Mouse (Mus musculus): ENCODE data around the gene Heyl. TPM values are rescaled to one million over a fixed set of nuclear protein-coding genes. Genes with fewer than 3 reads are reported as not detected.

Gene Heyl
- total and polyA plus RNA-seq, 3 experiments: not detected

DNA sequence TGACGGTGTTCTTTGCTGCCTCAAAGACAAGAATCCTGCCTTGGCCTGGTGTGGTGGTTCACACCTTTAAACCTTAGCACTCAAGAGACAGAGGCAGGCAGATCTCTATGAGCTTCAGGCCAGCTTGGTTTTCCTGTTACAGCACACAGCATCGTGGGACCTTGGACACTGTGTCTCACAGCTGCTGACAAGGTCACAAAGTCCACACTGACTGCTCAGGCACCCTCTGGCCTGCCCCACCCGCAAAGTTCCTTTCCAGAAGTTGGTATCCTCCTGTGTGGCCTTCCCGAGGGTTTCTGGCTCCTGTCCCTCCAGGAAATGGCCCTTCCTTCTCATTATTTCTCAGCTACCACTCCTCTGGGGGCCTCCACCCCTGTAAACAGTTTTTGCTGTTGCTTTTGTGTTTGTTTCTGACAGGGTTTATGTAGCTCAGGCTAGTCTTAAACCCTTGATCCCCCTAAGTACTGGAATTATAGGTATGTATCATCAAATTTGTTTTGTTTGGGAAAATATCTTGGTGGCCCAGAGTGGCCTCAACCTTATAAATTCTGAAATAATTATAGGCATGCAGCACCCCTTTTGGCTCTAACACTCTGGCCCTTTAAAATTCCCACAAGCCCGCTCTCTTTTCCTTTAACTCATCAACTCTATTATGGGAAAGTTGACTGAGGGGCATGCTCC lies 28.5 kb downstream of the Heyl start, which contains the start of gene Pabpc4:
TSS of gene Pabpc4 (plus strand) at position 631 of the 681 bp plus-strand sequence.
- no peaks in the 10 kb centered on the region for H3K36me3 ChIP-seq (ENCODE audit: control insufficient read depth in 1 of 2, insufficient read depth in 2 of 2, low read length in 2 of 2)
- H3K4me3 ChIP-seq (ENCODE audit: control insufficient read depth in 1 of 2, insufficient read depth in 1 of 2, low read depth in 2 of 2, low read length in 2 of 2): no peak within 1 kb of the TSS
- no peak within 1 kb of the TSS for H3K9ac ChIP-seq (ENCODE audit: control insufficient read depth, low read depth, low read length, poor library complexity, severe bottlenecking)
- H3K79me2 ChIP-seq (ENCODE audit: control insufficient read depth, insufficient read depth, low read length, poor library complexity): no peaks in the 10 kb centered on the region
- no peaks in the 10 kb centered on the region for H3K9me3 ChIP-seq (replicated peaks; ENCODE audit: insufficient read depth, low read length)
- DNase-seq (ENCODE audit: low read depth, low spot score): no peak
- TF ChIP-seq MAX (IDR thresholded peaks at IDR 0.05; ENCODE audit: low read length): no peak
- H3K27ac ChIP-seq (ENCODE audit: control insufficient read depth, low read depth, low read length): no peak within 1 kb of the TSS
- peaks cover 18 to 21% of the 10 kb centered on the region in 2 experiments for H3K27me3 ChIP-seq (ENCODE audit: control insufficient read depth in 1 of 2, insufficient read depth in 2 of 2, low read length in 2 of 2)
- no peaks in the 10 kb centered on the region; a peak in 1 of 4 replicates for H3K4me1 ChIP-seq (ENCODE audit: control insufficient read depth in 1 of 2, insufficient read depth in 2 of 2, low read length in 2 of 2)

DNA sequence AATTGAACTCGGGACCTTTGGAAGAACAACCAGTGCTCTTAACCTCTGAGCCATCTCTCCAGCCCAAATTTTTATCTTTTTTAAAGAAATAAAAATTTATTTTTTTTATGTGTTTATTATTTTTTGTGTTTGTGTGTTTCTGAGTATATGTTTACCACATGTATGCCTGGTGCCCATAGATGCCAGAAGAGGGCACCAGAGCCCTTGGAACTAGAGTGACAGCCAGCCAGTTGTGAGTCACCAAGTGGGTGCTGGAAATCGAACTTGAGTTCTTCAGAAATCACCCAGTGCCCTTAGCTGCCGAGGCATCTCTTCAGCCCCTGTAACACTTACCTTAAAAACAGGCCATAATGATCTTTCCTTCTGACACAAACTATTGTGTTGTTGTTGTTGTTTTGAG lies 37.7 kb downstream of the Heyl start:
- H3K9me3 ChIP-seq (replicated peaks; ENCODE audit: insufficient read depth, low read length): no peaks in the 10 kb centered on the region

DNA sequence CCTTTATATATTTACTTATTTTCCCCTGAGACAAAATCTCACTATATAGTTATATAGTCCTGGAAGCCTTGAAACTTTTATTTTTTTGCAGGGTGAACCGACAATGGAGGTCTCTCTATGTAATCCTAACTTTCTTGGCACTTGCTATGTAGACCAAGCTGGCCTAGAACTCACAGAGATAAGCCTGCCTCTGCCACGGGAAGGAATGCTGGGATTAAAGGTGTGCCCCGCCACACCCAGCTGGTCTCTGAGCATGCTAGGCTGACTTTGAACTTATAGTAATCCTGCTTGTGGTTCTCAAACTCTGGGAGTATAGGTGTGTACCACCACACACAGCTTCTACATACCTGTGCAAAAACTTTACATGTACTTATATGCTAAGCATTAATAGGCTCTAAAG lies 46.8 kb downstream of the Heyl start:
- TF ChIP-seq KAT2A (conservative IDR thresholded peaks at IDR 0.05; ENCODE audit: low read depth, low read length) (no peak), ELF1 (IDR thresholded peaks at IDR 0.05; ENCODE audit: low read depth, low read length) (no peak), E2F4 (IDR thresholded peaks at IDR 0.05; ENCODE audit: borderline replicate concordance, low read depth, low read length) (no peak), CHD1 (IDR thresholded peaks at IDR 0.05; ENCODE audit: low read depth, low read length) (no peak), ZKSCAN1 (IDR thresholded peaks at IDR 0.05; ENCODE audit: low read depth, low read length) (no peak), MYC (IDR thresholded peaks at IDR 0.05; ENCODE audit: low read depth, low read length) (no peak), ZMIZ1 (IDR thresholded peaks at IDR 0.05; ENCODE audit: low read depth, low read length) (no peak), UBTF (IDR thresholded peaks at IDR 0.05; ENCODE audit: borderline replicate concordance, insufficient read depth, low read depth, low read length) (no peak), POLR2A (IDR thresholded peaks at IDR 0.05; ENCODE audit: control insufficient read depth in 1 of 2, insufficient read depth in 1 of 2, low read depth in 1 of 2, low read length in 2 of 2, poor library complexity in 1 of 2) (no peak), SIN3A (IDR thresholded peaks at IDR 0.05; ENCODE audit: low read length) (no peak), GABPA (IDR thresholded peaks at IDR 0.05; ENCODE audit: low read depth, low read length) (no peak), TAL1 (IDR thresholded peaks at IDR 0.05; ENCODE audit: low read length) (no peak), HCFC1 (IDR thresholded peaks at IDR 0.05; ENCODE audit: low read depth, low read length) (no peak), ZNF384 (IDR thresholded peaks at IDR 0.05; ENCODE audit: low read depth, low read length) (no peak), MEF2A (IDR thresholded peaks at IDR 0.05; ENCODE audit: extremely low read depth, insufficient replicate concordance, low read depth, low read length, poor library complexity, severe bottlenecking) (no peak), RAD21 (IDR thresholded peaks at IDR 0.05; ENCODE audit: low read depth, low read length) (no peak), SMC3 (IDR thresholded peaks at IDR 0.05; ENCODE audit: low read depth, low read length) (no peak), BHLHE40 (IDR thresholded peaks at IDR 0.05; ENCODE audit: borderline replicate concordance, low read depth, low read length) (no peak), ZC3H11A (IDR thresholded peaks at IDR 0.05; ENCODE audit: low read depth, low read length) (no peak)
- H3K9ac ChIP-seq (ENCODE audit: control insufficient read depth, low read depth, low read length, poor library complexity, severe bottlenecking): no peak overlapping the region

More for the DNA sequence above, 37.7 kb downstream of the Heyl start:
- DNase-seq (ENCODE audit: low read depth, low spot score): peak; percentile 42
- peaks cover 2 to 3% of the 10 kb centered on the region in 2 experiments; a peak in 3 of 4 replicates for H3K27me3 ChIP-seq (ENCODE audit: control insufficient read depth in 1 of 2, insufficient read depth in 2 of 2, low read length in 2 of 2)
- H3K27ac ChIP-seq (ENCODE audit: control insufficient read depth, low read depth, low read length): no peak overlapping the region
- H3K4me1 ChIP-seq (ENCODE audit: control insufficient read depth in 1 of 2, insufficient read depth in 2 of 2, low read length in 2 of 2): no peaks in the 10 kb centered on the region; a peak in 1 of 4 replicates
- no peak overlapping the region for H3K4me3 ChIP-seq (ENCODE audit: control insufficient read depth in 1 of 2, insufficient read depth in 1 of 2, low read depth in 2 of 2, low read length in 2 of 2)
- no peak overlapping the region for H3K9ac ChIP-seq (ENCODE audit: control insufficient read depth, low read depth, low read length, poor library complexity, severe bottlenecking)
- TF ChIP-seq CTCF (IDR thresholded peaks at IDR 0.05 in 2 of 3, conservative IDR thresholded peaks at IDR 0.05 in 1 of 3; ENCODE audit: control insufficient read depth in 1 of 3, insufficient read depth in 1 of 3, low read depth in 2 of 3, low read length in 3 of 3, poor library complexity in 1 of 3, severe bottlenecking in 1 of 3) (peak; percentile 14 to 57 (median 56); a peak in 5 of 6 replicates), SMC3 (IDR thresholded peaks at IDR 0.05; ENCODE audit: low read depth, low read length) (peak; percentile 27; the same call in 1 of the 2 replicates), MYC (IDR thresholded peaks at IDR 0.05; ENCODE audit: low read depth, low read length) (no peak), UBTF (IDR thresholded peaks at IDR 0.05; ENCODE audit: borderline replicate concordance, insufficient read depth, low read depth, low read length) (no peak), RAD21 (IDR thresholded peaks at IDR 0.05; ENCODE audit: low read depth, low read length) (peak; percentile 60), EP300 (IDR thresholded peaks at IDR 0.05; ENCODE audit: low read depth in 1 of 2, low read length in 2 of 2) (no peak), ZC3H11A (IDR thresholded peaks at IDR 0.05; ENCODE audit: low read depth, low read length) (peak; percentile 16; the same call in 1 of the 2 replicates)
- H3K79me2 ChIP-seq (ENCODE audit: control insufficient read depth, insufficient read depth, low read length, poor library complexity): no peaks in the 10 kb centered on the region
- no peaks in the 10 kb centered on the region for H3K36me3 ChIP-seq (ENCODE audit: control insufficient read depth in 1 of 2, insufficient read depth in 2 of 2, low read length in 2 of 2)

More for the DNA sequence above, 46.8 kb downstream of the Heyl start:
- H3K36me3 ChIP-seq (ENCODE audit: control insufficient read depth in 1 of 2, insufficient read depth in 2 of 2, low read length in 2 of 2): peaks cover 3 to 4% of the 10 kb centered on the region in 2 experiments; a peak in 2 of 4 replicates
- H3K9me3 ChIP-seq (replicated peaks; ENCODE audit: insufficient read depth, low read length): no peaks in the 10 kb centered on the region
- peaks cover 4 to 8% of the 10 kb centered on the region in 2 experiments for H3K27me3 ChIP-seq (ENCODE audit: control insufficient read depth in 1 of 2, insufficient read depth in 2 of 2, low read length in 2 of 2)
- H3K27ac ChIP-seq (ENCODE audit: control insufficient read depth, low read depth, low read length): no peak overlapping the region
- DNase-seq (ENCODE audit: low read depth, low spot score): no peak
- peaks cover 0 to under 1% of the 10 kb centered on the region in 2 experiments; a peak in 2 of 4 replicates for H3K4me1 ChIP-seq (ENCODE audit: control insufficient read depth in 1 of 2, insufficient read depth in 2 of 2, low read length in 2 of 2)
- H3K4me3 ChIP-seq (ENCODE audit: control insufficient read depth in 1 of 2, insufficient read depth in 1 of 2, low read depth in 2 of 2, low read length in 2 of 2): no peak overlapping the region
- H3K79me2 ChIP-seq (ENCODE audit: control insufficient read depth, insufficient read depth, low read length, poor library complexity): peaks cover 22% of the 10 kb centered on the region

Measured in MEL (cell line).